Mouse (Mus musculus): ENCODE results near the gene Bod1l.

GRCm38 (mm10) chr5:41767296-41768200, 76.6 kb downstream of the Bod1l start:
- TF ChIP-seq SRF (IDR thresholded peaks at IDR 0.05; ENCODE audit: control insufficient read depth, insufficient read length, low read depth) (no peak), CEBPB (IDR thresholded peaks at IDR 0.05; ENCODE audit: insufficient read depth, poor library complexity, severe bottlenecking) (no peak), POLR2AphosphoS2 (IDR thresholded peaks at IDR 0.05; ENCODE audit: insufficient read length, low read depth) (no peak), POLR2A (IDR thresholded peaks at IDR 0.05; ENCODE audit: insufficient read length, low read depth) (no peak)
